Mouse (Mus musculus) fat pad, adult 2 months (tissue): ENCODE measurements around the gene Atp6v1d.

Source experiments
- DNase-seq: peaks from one replicate; pipeline ENCODE4 v3.0.0-alpha.2; 2011; ENCODE audit warnings: low read depth, low spot score; ENCODE audit errors: extremely low read depth

The Atp6v1d gene

DNA sequence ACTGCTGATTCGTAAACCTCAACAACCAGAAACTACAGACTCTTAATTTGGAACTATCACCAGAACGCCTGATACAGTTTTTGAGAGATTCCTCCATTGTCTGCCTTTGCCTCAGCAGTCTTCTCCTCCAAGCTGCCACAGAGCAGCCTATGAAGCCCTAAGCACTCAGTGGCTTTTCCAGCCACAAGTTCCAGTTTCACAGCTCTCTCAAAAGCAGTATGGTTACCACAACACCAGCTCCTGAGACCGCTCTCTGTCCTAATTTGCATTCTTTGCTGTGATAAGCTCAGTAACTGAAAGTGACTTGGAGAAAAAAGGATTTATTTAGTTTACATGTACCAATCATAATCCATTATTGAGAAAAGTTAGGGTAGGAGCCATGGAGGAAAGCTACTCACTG lies 61.4 kb downstream of the Atp6v1d start:
- no peak for DNase-seq

DNA sequence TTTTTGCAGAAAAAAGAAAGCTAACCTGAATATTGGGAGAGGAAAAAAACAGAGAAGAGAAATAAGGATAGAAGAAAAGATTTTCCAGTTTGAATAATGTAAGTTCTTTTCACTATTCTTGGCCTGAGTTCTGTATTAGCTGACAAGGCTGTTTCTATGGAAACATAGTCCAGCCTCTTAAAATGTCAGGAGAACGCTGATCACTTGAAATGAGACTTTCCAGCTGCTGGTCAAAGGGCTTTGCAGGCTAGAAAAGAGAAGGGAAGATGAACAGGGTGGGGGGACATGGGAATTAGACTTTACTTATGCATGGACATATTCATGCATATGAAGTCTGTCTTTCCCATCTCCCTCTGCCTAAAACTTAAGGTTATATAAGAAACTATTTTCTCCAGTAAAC lies 67.2 kb downstream of the Atp6v1d start:
- DNase-seq, result no peak

DNA sequence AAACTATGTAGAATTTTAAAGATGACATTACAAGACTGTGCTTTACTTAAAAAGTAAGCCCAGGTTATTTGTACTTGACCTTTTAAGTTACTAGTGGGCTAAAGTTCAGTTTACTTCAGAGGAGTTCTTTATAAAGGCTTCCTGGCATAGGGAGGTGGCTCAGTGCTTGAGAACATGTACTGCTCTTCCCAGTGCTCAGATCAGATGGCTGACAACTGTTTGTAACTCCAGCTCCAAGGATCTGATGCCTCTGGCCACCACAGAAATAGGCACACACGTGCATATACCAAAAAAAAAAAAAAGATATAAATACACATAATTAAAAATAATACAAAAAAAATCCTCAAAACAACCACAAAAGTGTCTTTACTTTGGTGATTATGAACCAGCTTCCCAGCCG lies 70.6 kb downstream of the Atp6v1d start:
- DNase-seq, result no peak
